ENCODE assay signal across 10 mouse cellular contexts in the genomic region with DNA sequence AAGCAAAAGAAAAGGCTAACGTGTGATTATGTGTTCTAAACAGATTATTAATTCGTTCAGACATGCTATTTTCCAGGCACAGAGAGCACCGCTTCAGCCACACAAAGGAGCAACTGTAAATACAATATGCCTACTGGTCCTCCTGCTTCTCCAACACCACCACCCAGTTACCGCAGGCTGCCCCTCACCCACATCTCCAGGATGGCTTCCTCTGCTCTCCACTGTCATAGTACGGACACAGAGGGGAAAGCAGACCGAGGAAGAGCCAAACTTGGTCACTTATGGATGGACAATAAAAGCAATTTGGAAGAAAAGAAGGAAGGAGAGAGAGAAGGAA.
A peak's percentile ranks its signal among the peaks of the same experiment; 100 is the strongest.
DNase-seq lines count a peak whose midpoint lies in the region; ATAC-seq lines count a peak whose summit lies in the region.
"Had no signal": no experiment of that assay in that cellular context is flagged by ENCODE, and none has a peak within 500 bp of the region (broad histone marks: within the 10 kb centered on the region; RNA-seq: fewer than 3 reads in every experiment).

No protein-coding gene starts in this region.

- ATAC-seq in heart, embryonic 14.5 days (ENCODE audit: insufficient number of reproducible peaks, insufficient read depth, low FRiP score, low read depth), result no peak
- 0 out of 2 replicates have a peak, but pooled peaks have one; percentile 5 for ATAC-seq in embryonic facial prominence, embryonic 11.5 days (replicated peaks; ENCODE audit: insufficient number of reproducible peaks, low FRiP score, low TSS enrichment, low read depth)
- ATAC-seq in CD4-positive, CD25-positive, alpha-beta regulatory T cell, adult 4 months, result no peak

- H3K9me3 ChIP-seq in heart, embryonic 14.5 days (ENCODE audit: control insufficient read depth, low read length), result no peaks in the 10 kb centered on the region
- no peaks in the 10 kb centered on the region for H3K9me3 ChIP-seq in heart, embryonic 10.5 days
- H3K9me3 ChIP-seq in embryonic facial prominence, embryonic 11.5 days (replicated peaks; ENCODE audit: control insufficient read depth, low read length), result no peaks in the 10 kb centered on the region
- H3K9me3 ChIP-seq in hindbrain, embryonic 10.5 days, result no peaks in the 10 kb centered on the region
- no peaks in the 10 kb centered on the region for H3K9me3 ChIP-seq in midbrain, embryonic 10.5 days (replicated peaks)
- H3K9me3 ChIP-seq: liver, embryonic 13.5 days had no signal

- no peaks in the 10 kb centered on the region for H3K36me3 ChIP-seq in heart, embryonic 14.5 days (ENCODE audit: control insufficient read depth, insufficient read depth, low read length)
- H3K36me3 ChIP-seq in heart, embryonic 10.5 days, result no peaks in the 10 kb centered on the region
- H3K36me3 ChIP-seq in embryonic facial prominence, embryonic 11.5 days (replicated peaks; ENCODE audit: control insufficient read depth, insufficient read depth, low read depth, low read length), result no peaks in the 10 kb centered on the region
- no peaks in the 10 kb centered on the region for H3K36me3 ChIP-seq in hindbrain, embryonic 10.5 days
- no peaks in the 10 kb centered on the region for H3K36me3 ChIP-seq in midbrain, embryonic 10.5 days
- H3K36me3 ChIP-seq: liver, embryonic 13.5 days had no signal

- no peak overlapping the region for H3K27ac ChIP-seq in heart, embryonic 14.5 days (replicated peaks in 1 of 2; ENCODE audit: control insufficient read depth in 1 of 2, insufficient read depth in 1 of 2, low read depth in 2 of 2, low read length in 2 of 2)
- no peak overlapping the region for H3K27ac ChIP-seq in heart, embryonic 10.5 days
- peak overlapping the region; percentile 16; the same call in 1 of the 2 replicates for H3K27ac ChIP-seq in embryonic facial prominence, embryonic 11.5 days (replicated peaks; ENCODE audit: low read depth, low read length)
- H3K27ac ChIP-seq in hindbrain, embryonic 10.5 days, result peak overlapping the region; percentile 86
- peak overlapping the region; percentile 84 for H3K27ac ChIP-seq in midbrain, embryonic 10.5 days (replicated peaks)
- H3K27ac ChIP-seq: liver, embryonic 13.5 days had no signal

- no peak overlapping the region for H3K4me3 ChIP-seq in heart, embryonic 14.5 days (ENCODE audit: control insufficient read depth in 1 of 2, insufficient read depth in 1 of 2, low read depth in 1 of 2, low read length in 2 of 2)
- H3K4me3 ChIP-seq in heart, embryonic 10.5 days, result no peak overlapping the region
- no peak overlapping the region for H3K4me3 ChIP-seq in embryonic facial prominence, embryonic 11.5 days (ENCODE audit: low read depth, low read length)
- peak overlapping the region; percentile 24 for H3K4me3 ChIP-seq in hindbrain, embryonic 10.5 days
- peak overlapping the region; percentile 24; the same call in 1 of the 2 replicates for H3K4me3 ChIP-seq in midbrain, embryonic 10.5 days
- H3K4me3 ChIP-seq: liver, embryonic 13.5 days had no signal

- WGBS in heart, embryonic 14.5 days, result 62% methylated on average over 6 of the region's 6 CpGs
- 68% methylated on average over 6 of the region's 6 CpGs for WGBS in heart, embryonic 10.5 days
- 23% methylated on average over 6 of the region's 6 CpGs for WGBS in embryonic facial prominence, embryonic 11.5 days
- WGBS in hindbrain, embryonic 10.5 days, result 38% methylated on average over 6 of the region's 6 CpGs
- 49% methylated on average over 6 of the region's 6 CpGs for WGBS in midbrain, embryonic 10.5 days

- DNase-seq in heart, embryonic 10.5 days (ENCODE audit: low spot score), result no peak
- DNase-seq in embryonic facial prominence, embryonic 11.5 days (ENCODE audit: low spot score), result no peak
- DNase-seq in hindbrain, embryonic 10.5 days (ENCODE audit: low spot score), result no peak
- DNase-seq in midbrain, embryonic 10.5 days (ENCODE audit: low spot score), result peak; percentile 45
- DNase-seq in urinary bladder, postnatal 4 days (ENCODE audit: low spot score in 2 of 2), result no peak
- no peak for DNase-seq in spleen, adult 18-20 months
- DNase-seq: liver, embryonic 13.5 days; thymus, adult 18-20 months had no signal

- peak overlapping the region; percentile 33 for H3K4me2 ChIP-seq in heart, embryonic 14.5 days (ENCODE audit: low read length)
- peak overlapping the region; percentile 6; the same call in 1 of the 2 replicates for H3K4me2 ChIP-seq in embryonic facial prominence, embryonic 11.5 days (ENCODE audit: low read depth, low read length)
- H3K4me2 ChIP-seq: liver, embryonic 13.5 days had no signal

- peaks cover 6 to 7% of the 10 kb centered on the region in 2 experiments for H3K4me1 ChIP-seq in heart, embryonic 14.5 days (ENCODE audit: control insufficient read depth in 2 of 2, insufficient read depth in 2 of 2, low read length in 2 of 2)
- H3K4me1 ChIP-seq in heart, embryonic 10.5 days, result peaks cover 34% of the 10 kb centered on the region
- peaks cover 8% of the 10 kb centered on the region for H3K4me1 ChIP-seq in embryonic facial prominence, embryonic 11.5 days (ENCODE audit: control insufficient read depth, insufficient read depth, low read length)
- H3K4me1 ChIP-seq in hindbrain, embryonic 10.5 days (replicated peaks), result peaks cover 39% of the 10 kb centered on the region
- H3K4me1 ChIP-seq in midbrain, embryonic 10.5 days, result peaks cover 39% of the 10 kb centered on the region

- H3K27me3 ChIP-seq in heart, embryonic 14.5 days (ENCODE audit: control insufficient read depth, insufficient read depth, low read length), result 0 out of 2 replicates have a peak, but pooled peaks cover 3% of the 10 kb centered on the region
- no peaks in the 10 kb centered on the region for H3K27me3 ChIP-seq in heart, embryonic 10.5 days (ENCODE audit: insufficient read depth, poor library complexity, severe bottlenecking)
- no peaks in the 10 kb centered on the region for H3K27me3 ChIP-seq in embryonic facial prominence, embryonic 11.5 days (ENCODE audit: control insufficient read depth, insufficient read depth, low read length)
- no peaks in the 10 kb centered on the region for H3K27me3 ChIP-seq in hindbrain, embryonic 10.5 days (ENCODE audit: insufficient read depth, poor library complexity, severe bottlenecking)
- H3K27me3 ChIP-seq in midbrain, embryonic 10.5 days (ENCODE audit: low read depth, poor library complexity, severe bottlenecking), result no peaks in the 10 kb centered on the region
- H3K27me3 ChIP-seq: liver, embryonic 13.5 days had no signal

- no peak overlapping the region for H3K9ac ChIP-seq in heart, embryonic 14.5 days (ENCODE audit: low read length)
- H3K9ac ChIP-seq in embryonic facial prominence, embryonic 11.5 days (replicated peaks; ENCODE audit: low read length), result peak overlapping the region; percentile 26; the same call in 1 of the 2 replicates
- H3K9ac ChIP-seq: liver, embryonic 13.5 days had no signal

Comparison
In these comparisons a context has a peak if more than half of its experiments do, and no peak if none do; other contexts are left out.
1. H3K27ac ChIP-seq: peak in embryonic facial prominence, embryonic 11.5 days (single experiment), hindbrain, embryonic 10.5 days (single experiment) and midbrain, embryonic 10.5 days (single experiment); none in heart, embryonic 14.5 days (0 of 2) and heart, embryonic 10.5 days (single experiment).
2. H3K4me3 ChIP-seq: peak in hindbrain, embryonic 10.5 days (single experiment) and midbrain, embryonic 10.5 days (single experiment); none in heart, embryonic 14.5 days (0 of 2), heart, embryonic 10.5 days (single experiment) and embryonic facial prominence, embryonic 11.5 days (single experiment).